Mouse (Mus musculus) brain, embryonic 18.5 days (tissue): ENCODE data around the gene Ddb2.
A peak's percentile ranks its signal among the peaks of the same experiment; 100 is the strongest.

ENCODE experiments used
- DNase-seq: peaks from one replicate; pipeline ENCODE4 v3.0.0-alpha.2; 2012; ENCODE audit warnings: low read depth, low spot score

Ddb2 gene

DNA sequence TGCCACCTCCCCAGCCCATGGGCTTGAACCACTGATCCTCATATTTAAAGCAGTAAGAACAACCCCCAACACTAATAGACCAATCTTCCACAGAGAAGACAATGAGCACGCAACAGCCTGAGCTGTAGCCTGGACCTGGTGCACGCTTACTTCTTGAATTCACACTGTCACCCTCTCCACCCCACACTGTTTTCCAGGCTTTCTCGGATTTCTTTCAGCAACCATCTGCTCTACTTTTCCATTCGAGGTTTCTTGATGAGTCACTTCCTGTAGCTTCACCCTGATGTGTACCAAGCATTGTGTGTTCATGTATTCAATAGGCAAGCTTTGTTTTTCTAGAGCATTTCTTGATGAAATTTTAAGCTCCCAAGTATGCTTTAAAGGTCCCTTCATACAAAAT is 49.4 kb downstream of the Ddb2 start:
- no peak for DNase-seq

DNA sequence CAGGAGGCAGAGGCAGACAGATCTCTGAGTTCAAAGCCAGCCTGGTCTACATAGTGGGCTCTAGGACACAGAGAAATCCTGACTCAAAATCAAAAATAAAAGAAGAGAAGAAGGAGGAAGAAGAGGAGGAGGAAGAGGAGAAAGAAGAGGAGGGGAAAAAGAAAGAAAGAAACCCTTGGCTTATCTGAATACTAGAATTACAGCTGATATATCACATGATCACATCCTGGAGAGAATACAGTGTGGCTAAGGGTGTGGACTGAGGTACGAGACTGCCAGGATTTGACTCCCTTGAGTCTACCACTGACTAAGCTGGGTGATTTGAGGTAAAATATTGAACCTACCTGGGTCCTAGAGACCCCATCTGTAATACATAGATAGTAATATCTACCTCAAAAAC is 50.6 kb downstream of the Ddb2 start:
- no peak for DNase-seq

- no peak for DNase-seq
These were observed 52.9 kb downstream of the Ddb2 start, which contains the start of gene Madd for GRCm38 (mm10) chr2:91183711-91184405. Gene Madd (minus strand): TSS chr2:91183837.

GRCm38 (mm10) chr2:91183148-91183513 is 53.7 kb downstream of the Ddb2 start:
- peak; percentile 95 for DNase-seq

DNA sequence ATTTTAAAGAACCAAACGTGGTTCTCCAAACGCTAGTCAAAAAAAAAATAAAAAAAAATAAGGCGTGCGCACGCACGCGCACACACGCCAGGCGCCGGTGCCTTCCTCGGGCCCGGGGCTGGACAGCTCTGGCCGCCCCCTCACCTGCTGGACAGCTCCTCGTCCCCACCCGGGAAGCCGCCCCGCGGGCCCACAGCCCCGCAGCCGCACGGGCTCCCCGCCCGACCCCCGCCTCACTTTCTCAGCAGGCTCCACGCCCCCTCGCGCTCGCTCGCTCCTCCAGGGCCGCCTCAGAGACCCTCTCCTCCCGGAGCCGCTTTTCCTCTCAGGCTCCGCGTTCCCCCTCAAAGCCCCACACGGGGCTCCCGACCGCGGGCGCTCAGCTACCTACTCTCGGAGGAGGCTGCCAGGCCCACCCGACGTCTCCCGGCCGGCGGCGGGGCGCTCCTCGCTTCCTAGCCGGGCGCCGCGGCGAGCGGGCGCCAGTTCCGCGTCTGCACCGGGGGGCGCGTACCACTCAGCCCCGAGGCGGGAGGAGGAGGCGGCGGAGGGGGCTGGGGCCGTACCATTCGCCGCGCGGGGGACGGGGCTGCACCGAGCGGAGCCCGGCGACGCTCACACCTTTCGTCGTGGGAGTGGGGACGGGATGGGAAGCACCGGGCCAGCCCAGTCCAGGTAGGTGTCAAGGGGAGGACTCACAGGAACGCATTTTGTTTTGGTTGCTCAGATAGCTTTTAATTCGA is 54.2 kb downstream of the Ddb2 start:
- DNase-seq = peak; percentile 83

DNA sequence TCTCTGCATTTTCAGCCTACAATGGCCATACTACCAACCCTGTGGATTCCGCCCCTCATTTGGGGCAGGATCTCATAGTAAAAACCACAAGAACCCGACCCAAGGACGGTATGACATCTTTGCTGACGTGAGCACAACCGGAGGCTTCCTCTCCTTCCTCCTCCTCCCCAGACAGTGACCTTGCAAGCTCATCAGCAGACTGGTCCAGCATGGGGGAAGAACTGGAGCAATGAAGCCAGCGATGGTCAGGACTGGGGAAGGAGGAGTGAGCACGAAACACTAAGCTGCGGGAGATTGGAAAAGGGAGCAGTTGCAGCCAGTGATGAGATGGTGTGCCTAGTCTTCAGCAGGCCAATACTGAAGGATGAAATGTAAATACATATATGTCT is 54.8 kb downstream of the Ddb2 start:
- no peak for DNase-seq

GRCm38 (mm10) chr2:91180706-91181105 is 56.1 kb downstream of the Ddb2 start:
- no peak for DNase-seq

- no peak for DNase-seq
These were observed 57.0 kb downstream of the Ddb2 start for GRCm38 (mm10) chr2:91179825-91180224.

GRCm38 (mm10) chr2:91176234-91176633 is 60.5 kb downstream of the Ddb2 start:
- DNase-seq = no peak

- no peak for DNase-seq
These were observed 61.3 kb downstream of the Ddb2 start for GRCm38 (mm10) chr2:91175490-91175889.

- no peak for DNase-seq
These were observed 67.0 kb downstream of the Ddb2 start for GRCm38 (mm10) chr2:91169587-91170322.

DNA sequence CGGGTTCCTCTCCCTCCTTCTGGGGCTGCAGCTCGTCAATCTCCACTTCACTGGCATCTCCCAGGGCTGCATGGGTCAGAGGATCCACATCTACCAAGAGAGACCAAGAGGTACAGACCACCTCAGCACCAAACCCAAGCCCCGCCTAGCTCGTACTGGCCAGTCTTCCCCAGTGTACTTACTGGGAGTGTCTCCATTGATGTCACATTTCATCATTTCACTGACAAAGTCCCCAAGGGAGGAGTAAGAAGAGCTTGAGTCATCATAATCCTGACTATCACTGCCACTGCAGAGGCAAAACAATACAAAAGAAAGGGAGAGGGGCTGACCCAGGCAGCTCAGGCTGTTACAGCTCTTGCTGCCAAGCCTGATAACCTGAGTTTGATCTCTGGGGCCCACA is 69.2 kb downstream of the Ddb2 start:
- no peak for DNase-seq

GRCm38 (mm10) chr2:91164991-91165390 is 71.8 kb downstream of the Ddb2 start:
- DNase-seq = no peak

DNA sequence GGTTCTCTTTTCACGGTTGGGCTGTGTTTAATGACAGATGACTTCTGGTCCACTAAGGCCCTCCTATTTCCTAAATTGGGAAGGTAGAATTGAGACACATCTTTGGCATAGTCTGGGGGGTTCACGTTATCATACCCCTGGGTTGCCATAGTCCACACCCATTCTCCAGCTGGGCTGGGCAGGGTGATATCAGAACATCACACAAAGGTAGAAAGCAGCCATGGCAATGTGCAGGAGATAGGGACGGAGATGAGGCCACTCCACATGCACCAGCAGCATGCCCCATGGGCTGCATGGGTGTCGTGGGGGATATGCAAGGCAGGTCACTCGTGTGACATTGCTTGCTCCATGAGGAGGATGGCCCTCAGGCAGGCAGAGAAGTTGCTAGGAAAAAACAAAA is 73.2 kb downstream of the Ddb2 start:
- DNase-seq = no peak

- no peak for DNase-seq
These were observed 73.8 kb downstream of the Ddb2 start for GRCm38 (mm10) chr2:91162952-91163351.
